Mouse (Mus musculus) G1E (cell line): Measurements from ENCODE around the gene Ralgps1. TPM values are rescaled to one million over a fixed set of nuclear protein-coding genes. Genes with fewer than 3 reads are reported as not detected.
"Not testable (repeated sequence)": the region's sequence is repeated elsewhere in the genome, so short reads cannot be mapped to it uniquely, and the experiment has no call there.

Experiments
- ATAC-seq: 2 replicates; pipeline ENCODE4 v1.8.0; 2016; ENCODE audit warnings: mild to moderate bottlenecking; ENCODE audit not compliant: insufficient number of reproducible peaks, poor library complexity, low FRiP score, severe bottlenecking; ENCODE audit errors: extremely low read depth
- DNase-seq: peaks from one replicate; pipeline ENCODE4 v3.0.0; 2012; ENCODE audit warnings: low spot score
- H3K27me3 ChIP-seq: 2 replicates; pipeline ENCODE4 v1.6.1; 2012; ENCODE audit warnings: mild to moderate bottlenecking, low read length, inconsistent platforms; ENCODE audit not compliant: insufficient read depth
- H3K36me3 ChIP-seq: replicated peaks from 2 replicates; pipeline ENCODE3; 2012; ENCODE audit warnings: mild to moderate bottlenecking, inconsistent platforms
- H3K4me1 ChIP-seq: 2 replicates; pipeline ENCODE4 v1.6.1; 2012; ENCODE audit warnings: low read depth, low read length, inconsistent platforms, mixed read lengths; ENCODE audit not compliant: insufficient read depth
- H3K4me3 ChIP-seq: 2 replicates; pipeline ENCODE4 v1.5.1; 2012; ENCODE audit warnings: low read depth, mild to moderate bottlenecking, inconsistent platforms, low read length, moderate library complexity, mixed read lengths
- H3K9me3 ChIP-seq: replicated peaks from 2 replicates; pipeline ENCODE4 v1.6.1; 2012; ENCODE audit warnings: inconsistent platforms
- CTCF ChIP-seq: IDR thresholded peaks from 2 replicates; pipeline ENCODE4 v1.5.1; 2012; ENCODE audit warnings: low read depth, low read length, inconsistent platforms, mixed read lengths
- GATA1 ChIP-seq: IDR thresholded peaks from 2 replicates; pipeline ENCODE4 v1.6.1; 2012; ENCODE audit warnings: borderline replicate concordance, low read length, inconsistent platforms, mixed read lengths
- GATA2 ChIP-seq: IDR thresholded peaks from 2 replicates; pipeline ENCODE4 v1.6.1; 2012; ENCODE audit warnings: low read depth, low read length, inconsistent platforms, borderline replicate concordance
- POLR2AphosphoS5 ChIP-seq: IDR thresholded peaks from 2 replicates; pipeline ENCODE4 v1.6.1; 2012; ENCODE audit warnings: low read depth, low read length, inconsistent platforms; ENCODE audit not compliant: insufficient replicate concordance
- TAL1 ChIP-seq: conservative IDR thresholded peaks from 2 replicates; pipeline ENCODE4 v1.6.1; 2012; ENCODE audit warnings: low read depth, low read length, inconsistent platforms, mixed read lengths
- polyA plus RNA-seq: library from polyadenylated mRNA; stranded (reverse); fragments of >175 nt; gene quantifications from 2 replicates; pipeline ENCODE4 v1.2.3, GENCODE M21; 2012
- total RNA-seq, 2 experiments: library from RNA; stranded (forward) in 1 of 2; stranded (reverse) in 1 of 2; fragments of 200-1000 nt in 1 of 2; fragments of >200 nt in 1 of 2; fragmentation: Nextera tagmentation in 1 of 2; gene quantifications; 2 replicates each; pipeline ENCODE4 v1.2.3; 2014 to 2017

The Ralgps1 gene
- total and polyA plus RNA-seq, 3 experiments, result 1.8 to 6.4 (median 3.4) TPM

- Histone ChIP-seq H3K4me1 (peaks cover 4% of the 10 kb centered on the region; the same call in 1 of the 2 replicates), H3K4me3 (no peak overlapping the region)
- ATAC-seq, result no peak
Observed at GRCm38 (mm10) chr2:33215177-33215699, 156.0 kb downstream of the Ralgps1 start.

GRCm38 (mm10) chr2:33211263-33211662 is 160.0 kb downstream of the Ralgps1 start:
- not testable (repeated sequence) for H3K4me1 ChIP-seq, H3K9me3 ChIP-seq, ATAC-seq, H3K4me3 ChIP-seq, H3K36me3 ChIP-seq, DNase-seq
- H3K27me3 ChIP-seq, result peaks cover 30% of the 10 kb centered on the region

More at GRCm38 (mm10) chr2:33215177-33215699, 156.0 kb downstream of the Ralgps1 start:
- no peak for TF ChIP-seq GATA2
- TF ChIP-seq TAL1, result no peak
- TF ChIP-seq GATA1, result no peak
- no peak for TF ChIP-seq CTCF
- no peak for TF ChIP-seq POLR2AphosphoS5
- Histone ChIP-seq H3K9me3 (no peaks in the 10 kb centered on the region), H3K36me3 (no peaks in the 10 kb centered on the region), H3K27me3 (peaks cover 39% of the 10 kb centered on the region)
- no peak for DNase-seq

GRCm38 (mm10) chr2:33210841-33211240 is 160.4 kb downstream of the Ralgps1 start:
- H3K27me3 ChIP-seq, result peaks cover 26% of the 10 kb centered on the region
- H3K9me3 ChIP-seq, result no peaks in the 10 kb centered on the region
- H3K36me3 ChIP-seq, result no peaks in the 10 kb centered on the region
- TF ChIP-seq TAL1 (no peak), GATA2 (no peak)
- H3K4me3 ChIP-seq, result no peak overlapping the region
- peaks cover 4% of the 10 kb centered on the region; the same call in 1 of the 2 replicates for H3K4me1 ChIP-seq
- DNase-seq (no peak), ATAC-seq (no peak)

GRCm38 (mm10) chr2:33208134-33208533 is 163.2 kb downstream of the Ralgps1 start:
- Histone ChIP-seq H3K27me3 (peaks cover 18% of the 10 kb centered on the region), H3K4me1 (no peaks in the 10 kb centered on the region)

GRCm38 (mm10) chr2:33207069-33207468 is 164.2 kb downstream of the Ralgps1 start:
- no peak overlapping the region for H3K4me3 ChIP-seq
- no peaks in the 10 kb centered on the region for H3K9me3 ChIP-seq
- peaks cover 18% of the 10 kb centered on the region; the same call in 1 of the 2 replicates for H3K27me3 ChIP-seq
- TF ChIP-seq GATA1 (no peak), TAL1 (no peak), GATA2 (no peak), POLR2AphosphoS5 (no peak), CTCF (no peak)
- DNase-seq (no peak), ATAC-seq (no peak)
- no peaks in the 10 kb centered on the region for H3K36me3 ChIP-seq
- H3K4me1 ChIP-seq, result no peaks in the 10 kb centered on the region

More at GRCm38 (mm10) chr2:33208134-33208533, 163.2 kb downstream of the Ralgps1 start:
- H3K9me3 ChIP-seq, result no peaks in the 10 kb centered on the region
- no peak for ATAC-seq
- TF ChIP-seq TAL1, result no peak
- TF ChIP-seq POLR2AphosphoS5, result no peak
- TF ChIP-seq GATA1, result no peak
- no peak for TF ChIP-seq CTCF
- no peak for TF ChIP-seq GATA2
- no peaks in the 10 kb centered on the region for H3K36me3 ChIP-seq
- DNase-seq, result no peak
- H3K4me3 ChIP-seq, result no peak overlapping the region

- Histone ChIP-seq H3K4me3 (no peak overlapping the region), H3K27me3 (peaks cover 12% of the 10 kb centered on the region; the same call in 1 of the 2 replicates), H3K4me1 (no peaks in the 10 kb centered on the region), H3K36me3 (no peaks in the 10 kb centered on the region), H3K9me3 (no peaks in the 10 kb centered on the region)
- ATAC-seq (no peak), DNase-seq (no peak)
- TF ChIP-seq POLR2AphosphoS5, result no peak
- no peak for TF ChIP-seq CTCF
- no peak for TF ChIP-seq GATA1
- no peak for TF ChIP-seq TAL1
- TF ChIP-seq GATA2, result no peak
Observed at GRCm38 (mm10) chr2:33205939-33206525, 165.3 kb downstream of the Ralgps1 start.

GRCm38 (mm10) chr2:33204980-33205379 is 166.3 kb downstream of the Ralgps1 start:
- TF ChIP-seq POLR2AphosphoS5 (no peak), GATA1 (no peak), CTCF (no peak), GATA2 (no peak), TAL1 (no peak)
- H3K4me1 ChIP-seq, result no peaks in the 10 kb centered on the region

More at GRCm38 (mm10) chr2:33204980-33205379, 166.3 kb downstream of the Ralgps1 start:
- Histone ChIP-seq H3K27me3 (peaks cover 6% of the 10 kb centered on the region; the same call in 1 of the 2 replicates), H3K36me3 (no peaks in the 10 kb centered on the region), H3K4me3 (no peak overlapping the region), H3K9me3 (no peaks in the 10 kb centered on the region)
- no peak for ATAC-seq
- no peak for DNase-seq
